Mouse (Mus musculus): Measurements from ENCODE around the gene Arl8a. TPM values are rescaled to one million over a fixed set of nuclear protein-coding genes. Genes with fewer than 3 reads are reported as not detected.

The Arl8a gene
- 100 to 1,000 TPM in 1 of 2 experiments, 10 to 100 TPM in 1; 76.1 to 108 TPM for polyA plus RNA-seq (2017; shearing (Covaris generic))

GRCm38 (mm10) chr1:135146077-135146945 is at the start of gene Arl8a:
TSS of gene Arl8a (plus strand) at chr1:135146824.

GRCm38 (mm10) chr1:135105124-135105523 is 41.5 kb upstream of the Arl8a start, which contains the start of gene Lgr6:
TSS of gene Lgr6 (minus strand) at chr1:135105276.

DNA sequence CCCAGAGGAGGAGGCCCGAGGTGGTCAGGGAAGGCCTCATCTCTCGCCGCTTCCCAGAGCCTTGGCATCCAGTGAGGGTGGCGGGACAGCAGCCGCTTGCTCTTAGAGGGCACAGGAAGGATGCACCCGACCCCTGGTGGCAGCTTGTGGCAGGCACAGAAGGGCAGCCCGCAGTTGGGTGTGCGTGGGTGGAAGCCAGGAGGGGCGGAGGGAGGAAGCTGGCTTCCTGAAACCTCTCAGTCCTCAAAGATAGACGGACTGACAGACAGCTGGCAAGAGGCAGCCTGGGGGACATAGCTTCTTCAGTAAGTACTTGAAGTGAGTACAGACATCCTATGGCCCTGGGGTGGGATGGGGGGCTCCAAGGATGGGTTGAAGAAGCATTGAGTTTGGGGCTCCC is 14.2 kb upstream of the Arl8a start, which contains the start of gene Ptpn7:
TSS of gene Ptpn7 (plus strand) at position 228 of the 400 bp plus-strand sequence.

DNA sequence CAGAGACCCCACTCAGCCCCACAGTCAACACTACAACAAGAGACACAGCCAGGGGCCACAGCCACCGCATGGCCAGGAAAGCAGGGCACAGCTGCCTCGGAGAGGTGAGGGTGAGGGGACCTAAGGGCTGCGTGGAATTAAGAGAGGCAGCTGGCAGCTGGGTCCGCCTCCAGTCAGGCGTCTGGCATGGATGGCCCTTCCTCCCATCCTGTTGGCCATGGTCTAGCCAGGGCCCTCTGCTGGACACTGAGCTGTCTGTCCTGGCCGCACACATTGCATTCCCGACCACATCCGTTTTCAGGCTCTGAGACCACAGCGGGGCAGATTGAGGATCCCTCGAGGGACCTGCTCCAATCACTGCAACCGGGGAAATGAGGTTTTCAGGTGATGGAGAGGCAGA is 20.8 kb downstream of the Arl8a start, which contains the start of gene Gpr37l1:
TSS of gene Gpr37l1 (minus strand) at position 247 of the 400 bp plus-strand sequence.

Other genes with a start within 250 kb of the Arl8a start
- gene Ppp1r12b, start 190.9 kb upstream of the Arl8a start, polyA plus RNA-seq (2017; shearing (Covaris generic)) = 10 to 100 TPM in 1 of 2 experiments, 1 to 10 TPM in 1; 7.9 to 16.2 TPM
- 1 to 10 TPM; 6.0 to 6.2 TPM for gene Ube2t, start 184.3 kb upstream of the Arl8a start, polyA plus RNA-seq (2017; shearing (Covaris generic))
- gene Lgr6, start 41.5 kb upstream of the Arl8a start, polyA plus RNA-seq (2017; shearing (Covaris generic)) = 1 to 10 TPM in 1 of 2 experiments, under 1 TPM in 1; 0.14 to 1.0 TPM
- 100 to 1,000 TPM; 217 to 233 TPM for gene Ptpn7, start 14.1 kb upstream of the Arl8a start, polyA plus RNA-seq (2017; shearing (Covaris generic))
- not detected for gene Gpr37l1, start 20.9 kb downstream of the Arl8a start, polyA plus RNA-seq (2017; shearing (Covaris generic))
- gene Elf3, start 111.7 kb downstream of the Arl8a start, polyA plus RNA-seq (2017; shearing (Covaris generic)) = under 1 TPM in 1 of 2 experiments, not detected in 1; 0.34 TPM
- gene Rnpep, start 137.3 kb downstream of the Arl8a start, polyA plus RNA-seq (2017; shearing (Covaris generic)) = 10 to 100 TPM; 62.5 to 64.1 TPM
- gene Timm17a, start 167.0 kb downstream of the Arl8a start, polyA plus RNA-seq (2017; shearing (Covaris generic)) = 100 to 1,000 TPM; 128 to 140 TPM
- under 1 TPM in 1 of 2 experiments, not detected in 1; 0.21 TPM for gene Lmod1, start 178.0 kb downstream of the Arl8a start, polyA plus RNA-seq (2017; shearing (Covaris generic))
- 1 to 10 TPM in 1 of 2 experiments, not detected in 1; 1.7 TPM for gene Shisa4, start 228.4 kb downstream of the Arl8a start, polyA plus RNA-seq (2017; shearing (Covaris generic))